Mouse (Mus musculus) gastrocnemius, postnatal 25 days (tissue): Measurements from ENCODE around the gene Rffl. TPM values are rescaled to one million over a fixed set of nuclear protein-coding genes. Genes with fewer than 3 reads are reported as not detected.

Experiments used
- DNase-seq: peaks from one replicate; pipeline ENCODE4 v3.0.0; 2022
- total RNA-seq, 2 experiments: library from RNA; stranded (reverse); gene quantifications; 1 replicate in 1 of 2; 2 replicates in 1 of 2; pipeline ENCODE4 v1.2.3; 2021

Gene Rffl
- total RNA-seq, 2 experiments from 2014 or later = 6.0 to 6.3 TPM

GRCm38 (mm10) chr11:82764438-82764924 is 106.5 kb downstream of the Rffl start:
- no peak for DNase-seq

- peak; percentile 87 for DNase-seq
Measured at GRCm38 (mm10) chr11:82763742-82764437, 107.1 kb downstream of the Rffl start, which contains the start of the genes Cct6b and Zfp830. Gene Cct6b, minus strand, starts transcription at chr11:82764321. Gene Zfp830, plus strand, starts transcription at chr11:82764345.

- no peak for DNase-seq
Measured at GRCm38 (mm10) chr11:82763261-82763660, 107.7 kb downstream of the Rffl start.

DNA sequence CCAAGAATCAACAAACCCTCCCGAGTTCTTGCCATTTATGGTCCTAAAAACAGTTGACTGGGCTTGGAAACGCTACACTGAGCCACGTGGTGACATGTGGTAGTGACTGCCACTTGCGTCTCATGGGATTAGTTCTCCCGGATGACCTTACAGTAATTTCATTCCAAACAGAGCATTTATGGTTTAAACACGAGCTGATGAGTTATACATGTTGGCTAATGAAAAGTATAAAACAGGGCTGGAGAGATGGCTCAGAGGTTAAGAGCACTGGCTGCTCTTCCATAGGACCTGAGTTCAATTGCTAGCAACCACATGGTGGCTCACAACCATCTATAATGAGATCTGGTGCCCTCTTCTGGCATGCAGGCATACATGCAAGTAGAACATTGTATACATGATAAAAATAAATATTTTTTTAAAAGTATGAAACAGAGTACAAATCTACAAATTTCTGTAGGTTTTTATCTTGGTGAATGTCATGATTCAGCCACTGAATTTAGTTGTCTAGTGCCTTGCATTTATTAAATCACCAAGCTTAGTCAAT is 108.7 kb downstream of the Rffl start:
- no peak for DNase-seq

DNA sequence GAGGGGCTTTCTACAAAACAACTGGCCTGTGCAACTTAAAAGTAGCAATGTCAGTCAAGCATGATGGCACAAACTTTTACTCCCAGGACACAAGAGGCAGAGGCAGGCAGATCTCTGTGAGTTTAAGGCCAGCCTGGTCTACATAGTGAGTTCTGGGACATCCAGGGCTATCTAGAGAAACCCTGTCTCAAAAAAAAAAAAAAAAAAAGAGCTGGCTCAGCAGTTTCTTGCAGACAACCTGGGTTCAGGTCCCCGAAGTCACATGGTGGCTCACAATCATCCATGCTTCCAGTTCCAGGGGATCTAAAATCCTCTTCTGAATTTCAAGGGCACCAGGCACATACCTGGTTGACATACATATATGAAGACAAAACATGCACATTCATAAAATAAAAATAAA is 115.1 kb downstream of the Rffl start:
- DNase-seq = no peak

Other genes with a start within 250 kb of the Rffl start
- gene Cct6b, start 106.9 kb downstream of the Rffl start, total RNA-seq = under 1 TPM in 1 of 2 experiments, not detected in 1; 0.15 TPM
- 10 to 100 TPM; 12.6 to 14.5 TPM for gene Zfp830, start 106.9 kb downstream of the Rffl start, total RNA-seq
- 10 to 100 TPM; 15.0 to 17.4 TPM for gene Lig3, start 90.1 kb downstream of the Rffl start, total RNA-seq
- 1 to 10 TPM; 3.4 to 5.0 TPM for gene Rad51d, start 19.4 kb upstream of the Rffl start, total RNA-seq
- gene Fndc8, start 20.9 kb upstream of the Rffl start, total RNA-seq = not detected
- 10 to 100 TPM; 11.9 to 12.1 TPM for gene Nle1, start 37.2 kb upstream of the Rffl start, total RNA-seq
- 100 to 1,000 TPM; 130 to 163 TPM for gene Unc45b, start 39.3 kb upstream of the Rffl start, total RNA-seq
- gene Slfn5, start 80.1 kb upstream of the Rffl start, total RNA-seq = 10 to 100 TPM; 18.9 to 27.1 TPM
- under 1 TPM; 0.20 to 0.59 TPM for gene Slfn9, start 120.6 kb upstream of the Rffl start, total RNA-seq
- under 1 TPM in 1 of 2 experiments, not detected in 1; 0.19 TPM for gene Slfn8, start 149.6 kb upstream of the Rffl start, total RNA-seq
- gene Slfn2, start 193.9 kb upstream of the Rffl start, total RNA-seq = 1 to 10 TPM in 1 of 2 experiments, under 1 TPM in 1; 0.69 to 1.9 TPM
- not detected for gene Slfn1, start 245.6 kb upstream of the Rffl start, total RNA-seq